Mouse (Mus musculus) kidney, embryonic 16.5 days (tissue): ENCODE results near the gene Nek8. TPM values are rescaled to one million over a fixed set of nuclear protein-coding genes. Genes with fewer than 3 reads are reported as not detected.

Experiments
- ATAC-seq: fragments of 200-750 bp; cut with Nextera tagmentation; 2 replicates; pipeline ENCODE4 v1.8.0; 2017; ENCODE audit warnings: moderate TSS enrichment; ENCODE audit not compliant: low FRiP score, low TSS enrichment
- H3K27ac ChIP-seq: fragments of 300-500 bp; sonication (generic); 2 replicates; pipeline ENCODE4 v1.5.1; 2014; ENCODE audit warnings: low read length
- H3K27me3 ChIP-seq: fragments of 300-500 bp; sonication (generic); 2 replicates; pipeline ENCODE4 v1.6.1; 2014; ENCODE audit warnings: low read length, control low read depth, mixed read lengths; ENCODE audit not compliant: insufficient read depth
- H3K36me3 ChIP-seq: fragments of 300-500 bp; sonication (generic); 2 replicates; pipeline ENCODE4 v1.6.1; 2014; ENCODE audit warnings: low read length, control low read depth, mixed read lengths; ENCODE audit not compliant: insufficient read depth
- H3K4me1 ChIP-seq: fragments of 300-500 bp; sonication (generic); 2 replicates; pipeline ENCODE4 v1.6.1; 2014; ENCODE audit warnings: low read length, control low read depth, mixed read lengths; ENCODE audit not compliant: insufficient read depth
- H3K4me2 ChIP-seq: fragments of 300-500 bp; sonication (generic); replicated peaks from 2 replicates; pipeline ENCODE4 v1.6.1; 2014; ENCODE audit warnings: low read depth, low read length
- H3K4me3 ChIP-seq: fragments of 300-500 bp; sonication (generic); 2 replicates; pipeline ENCODE4 v1.5.1; 2014; ENCODE audit warnings: mild to moderate bottlenecking, low read length
- H3K9ac ChIP-seq: fragments of 300-500 bp; sonication (generic); replicated peaks from 2 replicates; pipeline ENCODE4 v1.6.1; 2014; ENCODE audit warnings: low read length
- H3K9me3 ChIP-seq: fragments of 300-500 bp; sonication (generic); 2 replicates; pipeline ENCODE4 v1.6.1; 2016; ENCODE audit warnings: low read length, control low read depth
- WGBS: fragments of 180-500 bp; shearing (Covaris S2); extraction: QIAGEN DNeasy Blood & Tissue Kit; methylation state at CpG from one replicate; pipeline ENCODE4 v1.1.7; 2014; 5-methylcytosine and 5-hydroxymethylcytosine counted together
- polyA plus RNA-seq: library from polyadenylated mRNA; unstranded; fragments of >200 nt; fragmentation: Nextera tagmentation; extraction: Ambion mirVana; gene quantifications from 2 replicates; pipeline ENCODE4 v1.2.1, GENCODE M21; 2015

Nek8 gene
- polyA plus RNA-seq, 1 experiment from 2014 or later = 29.1 TPM

DNA sequence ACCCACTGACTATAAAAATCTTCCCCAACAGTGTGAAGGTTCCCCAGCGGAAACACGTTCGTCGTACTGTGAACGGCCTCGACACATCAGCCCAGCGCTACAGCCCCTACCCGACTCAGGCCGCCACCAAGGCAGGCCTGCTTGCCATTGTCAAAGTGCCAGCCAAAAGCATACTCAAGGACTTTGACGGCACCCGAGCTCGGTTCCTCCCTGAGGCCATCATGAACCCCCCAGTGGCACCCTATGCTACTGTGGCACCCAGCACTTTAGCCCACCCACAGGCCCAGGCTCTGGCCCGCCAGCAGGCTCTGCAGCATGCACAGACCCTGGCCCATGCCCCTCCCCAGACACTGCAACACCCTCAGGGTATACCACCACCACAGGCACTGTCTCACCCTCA is 22.7 kb downstream of the Nek8 start:
- 77% methylated on average over 13 of the region's 13 CpGs for WGBS
- no peak for ATAC-seq
- no peak overlapping the region for H3K9ac ChIP-seq

DNA sequence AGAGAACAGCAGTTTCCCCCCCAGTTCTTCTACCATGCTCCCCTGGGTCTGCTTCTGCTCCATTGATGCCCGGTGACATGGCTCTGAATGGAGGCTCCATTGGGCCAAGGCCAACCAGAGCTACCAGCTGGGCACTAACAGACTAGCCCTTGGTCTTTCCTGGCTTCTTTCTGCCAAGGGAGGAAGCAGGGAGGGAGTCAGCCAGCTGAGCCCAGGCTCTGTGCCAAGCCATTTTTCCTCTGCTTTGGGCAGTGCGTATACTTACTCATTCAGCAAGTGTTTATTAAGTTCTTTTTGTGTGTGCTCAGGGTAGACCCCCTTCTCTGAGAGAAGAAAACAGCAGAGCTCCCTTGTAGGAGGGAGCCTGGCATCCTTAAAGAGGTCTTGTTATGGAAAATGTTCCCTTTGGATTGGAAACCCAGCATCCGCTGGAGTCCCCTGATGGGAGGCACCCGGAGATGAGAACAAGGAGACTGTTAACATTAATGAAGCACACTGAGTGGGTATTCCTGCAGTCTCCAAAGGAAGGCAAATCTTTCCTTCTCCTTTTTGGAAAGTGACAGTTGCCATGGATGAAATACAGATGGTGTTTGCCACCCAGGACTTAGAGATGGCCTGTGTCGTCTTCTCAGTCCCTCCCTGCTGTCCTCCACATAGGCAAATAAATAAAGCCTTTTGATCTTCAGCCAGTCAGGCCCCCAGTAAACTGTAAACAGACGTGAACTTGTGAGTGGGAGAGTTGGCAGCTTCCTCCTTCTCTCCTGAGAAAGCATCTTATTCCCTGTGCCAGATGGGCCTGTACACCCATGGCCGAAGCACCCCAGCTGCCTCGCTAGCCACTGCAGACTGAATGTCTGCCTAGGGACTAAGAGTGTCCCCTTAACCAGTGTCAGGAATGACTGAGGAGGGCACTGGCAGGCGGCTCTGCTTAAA is 23.9 kb downstream of the Nek8 start:
- H3K27me3 ChIP-seq = no peaks in the 10 kb centered on the region
- no peak overlapping the region for H3K4me2 ChIP-seq
- H3K4me3 ChIP-seq = no peak overlapping the region
- no peak for ATAC-seq
- H3K36me3 ChIP-seq = peaks cover 34% of the 10 kb centered on the region
- no peaks in the 10 kb centered on the region for H3K9me3 ChIP-seq
- H3K27ac ChIP-seq = peak overlapping the region; percentile 43
- no peaks in the 10 kb centered on the region for H3K4me1 ChIP-seq
- no peak overlapping the region for H3K9ac ChIP-seq
- 63% methylated on average over 9 of the region's 9 CpGs for WGBS

More for the DNA sequence above, 22.7 kb downstream of the Nek8 start:
- 0 out of 2 replicates have a peak, but pooled peaks cover 1% of the 10 kb centered on the region for H3K4me1 ChIP-seq
- peaks cover 42% of the 10 kb centered on the region for H3K36me3 ChIP-seq
- no peaks in the 10 kb centered on the region for H3K27me3 ChIP-seq
- no peaks in the 10 kb centered on the region for H3K9me3 ChIP-seq
- no peak overlapping the region for H3K4me3 ChIP-seq
- H3K4me2 ChIP-seq = no peak overlapping the region
- no peak overlapping the region for H3K27ac ChIP-seq

DNA sequence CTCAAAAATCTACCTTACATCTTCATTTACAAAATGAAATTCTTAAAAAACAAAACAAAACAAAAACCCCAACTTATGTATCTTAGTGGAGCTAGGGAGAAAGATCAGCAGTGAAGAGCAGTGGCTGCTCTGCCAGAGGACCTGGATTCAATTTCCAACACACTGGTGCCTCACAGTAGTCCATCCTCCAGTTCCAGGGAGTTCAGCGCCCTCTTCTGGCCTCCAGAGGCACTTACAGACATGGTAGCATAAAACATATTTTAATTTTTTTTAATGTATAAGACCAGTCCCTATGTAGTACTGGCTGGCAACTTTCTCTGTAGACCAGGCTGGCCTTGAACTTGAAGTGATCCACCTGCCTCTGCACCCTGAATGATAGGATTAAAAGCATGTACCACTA is 25.3 kb downstream of the Nek8 start:
- Histone ChIP-seq H3K4me3 (no peak overlapping the region), H3K27me3 (no peaks in the 10 kb centered on the region), H3K4me1 (no peaks in the 10 kb centered on the region), H3K36me3 (peaks cover 31% of the 10 kb centered on the region), H3K9ac (no peak overlapping the region), H3K4me2 (no peak overlapping the region), H3K27ac (no peak overlapping the region), H3K9me3 (no peaks in the 10 kb centered on the region)
- WGBS = 24% methylated on average over 1 of the region's 1 CpGs
- ATAC-seq = no peak

- no peaks in the 10 kb centered on the region for H3K4me1 ChIP-seq
- no peak overlapping the region for H3K4me3 ChIP-seq
- ATAC-seq = no peak
- H3K4me2 ChIP-seq = no peak overlapping the region
- peaks cover 38% of the 10 kb centered on the region for H3K36me3 ChIP-seq
- no peaks in the 10 kb centered on the region for H3K27me3 ChIP-seq
- WGBS = 88% methylated on average over 6 of the region's 6 CpGs
- no peaks in the 10 kb centered on the region for H3K9me3 ChIP-seq
- no peak overlapping the region for H3K9ac ChIP-seq
- H3K27ac ChIP-seq = 0 out of 2 replicates have a peak overlapping the region, but pooled peaks have one; percentile 20
These were observed 29.6 kb downstream of the Nek8 start for GRCm38 (mm10) chr11:78146707-78147543.

GRCm38 (mm10) chr11:78146168-78146567 is 30.3 kb downstream of the Nek8 start:
- H3K4me1 ChIP-seq = no peaks in the 10 kb centered on the region
- 89% methylated on average over 5 of the region's 5 CpGs for WGBS
- no peak overlapping the region for H3K4me3 ChIP-seq
- H3K9me3 ChIP-seq = no peaks in the 10 kb centered on the region
- no peak for ATAC-seq
- no peak overlapping the region for H3K4me2 ChIP-seq
- H3K36me3 ChIP-seq = peaks cover 36% of the 10 kb centered on the region
- no peaks in the 10 kb centered on the region for H3K27me3 ChIP-seq
- H3K27ac ChIP-seq = 0 out of 2 replicates have a peak overlapping the region, but pooled peaks have one; percentile 20
- no peak overlapping the region for H3K9ac ChIP-seq

DNA sequence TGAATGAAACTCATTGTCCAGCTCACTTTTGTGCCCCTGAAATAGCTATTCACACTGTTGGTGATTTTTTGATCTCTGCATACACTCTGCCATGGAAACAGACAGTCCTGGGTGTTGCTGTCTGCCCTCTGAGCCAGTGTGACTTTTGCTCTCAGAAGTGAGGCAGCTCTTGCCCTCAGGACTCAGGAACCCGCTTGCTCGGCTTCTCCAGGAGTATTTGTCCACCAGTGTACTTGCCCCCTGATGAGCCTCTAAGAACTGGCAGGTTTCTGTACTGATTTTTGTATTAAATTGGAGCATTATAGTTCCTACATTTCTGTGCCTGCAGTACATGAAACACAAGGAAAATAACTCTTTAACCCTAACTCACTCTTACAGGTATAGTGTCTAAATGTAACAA is 33.0 kb downstream of the Nek8 start:
- no peak overlapping the region for H3K4me2 ChIP-seq
- no peaks in the 10 kb centered on the region for H3K9me3 ChIP-seq
- no peaks in the 10 kb centered on the region for H3K4me1 ChIP-seq
- H3K4me3 ChIP-seq = no peak overlapping the region
- no peak for ATAC-seq
- H3K27me3 ChIP-seq = no peaks in the 10 kb centered on the region
- H3K36me3 ChIP-seq = peaks cover 25% of the 10 kb centered on the region
- 87% methylated on average over 2 of the region's 2 CpGs for WGBS
- H3K9ac ChIP-seq = no peak overlapping the region
- H3K27ac ChIP-seq = no peak overlapping the region

- no peak for ATAC-seq
- H3K36me3 ChIP-seq = peaks cover 20% of the 10 kb centered on the region
- no peak overlapping the region for H3K27ac ChIP-seq
- WGBS = 76% methylated on average over 5 of the region's 5 CpGs
- H3K4me2 ChIP-seq = no peak overlapping the region
- H3K4me3 ChIP-seq = no peak overlapping the region
- H3K4me1 ChIP-seq = no peaks in the 10 kb centered on the region
- H3K9me3 ChIP-seq = no peaks in the 10 kb centered on the region
- H3K27me3 ChIP-seq = no peaks in the 10 kb centered on the region
- no peak overlapping the region for H3K9ac ChIP-seq
These were observed 35.8 kb downstream of the Nek8 start for GRCm38 (mm10) chr11:78140665-78141064.

DNA sequence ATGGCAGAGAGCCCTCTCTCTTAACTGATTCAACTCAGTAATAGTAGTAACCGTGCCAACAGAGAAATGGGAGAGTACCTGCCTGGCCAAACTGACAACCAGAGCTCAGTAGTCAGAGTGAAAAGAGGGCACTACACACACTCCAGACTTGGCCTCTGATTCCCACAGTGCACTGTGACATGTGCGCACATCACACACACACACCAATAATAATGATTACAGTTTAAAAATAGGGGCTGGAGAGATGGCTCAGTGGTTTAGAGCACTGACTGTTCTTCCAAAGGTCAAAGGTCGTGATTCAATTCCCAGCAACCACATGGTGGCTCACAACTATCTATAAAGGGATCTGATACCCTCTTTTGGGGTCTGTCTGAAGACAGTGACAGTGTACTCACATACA is 38.5 kb downstream of the Nek8 start:
- H3K27me3 ChIP-seq = no peaks in the 10 kb centered on the region
- ATAC-seq = no peak
- no peaks in the 10 kb centered on the region for H3K4me1 ChIP-seq
- no peak overlapping the region for H3K4me3 ChIP-seq
- H3K4me2 ChIP-seq = no peak overlapping the region
- WGBS = 83% methylated on average over 3 of the region's 3 CpGs
- no peaks in the 10 kb centered on the region for H3K36me3 ChIP-seq
- no peak overlapping the region for H3K9ac ChIP-seq
- H3K9me3 ChIP-seq = no peaks in the 10 kb centered on the region
- no peak overlapping the region for H3K27ac ChIP-seq

DNA sequence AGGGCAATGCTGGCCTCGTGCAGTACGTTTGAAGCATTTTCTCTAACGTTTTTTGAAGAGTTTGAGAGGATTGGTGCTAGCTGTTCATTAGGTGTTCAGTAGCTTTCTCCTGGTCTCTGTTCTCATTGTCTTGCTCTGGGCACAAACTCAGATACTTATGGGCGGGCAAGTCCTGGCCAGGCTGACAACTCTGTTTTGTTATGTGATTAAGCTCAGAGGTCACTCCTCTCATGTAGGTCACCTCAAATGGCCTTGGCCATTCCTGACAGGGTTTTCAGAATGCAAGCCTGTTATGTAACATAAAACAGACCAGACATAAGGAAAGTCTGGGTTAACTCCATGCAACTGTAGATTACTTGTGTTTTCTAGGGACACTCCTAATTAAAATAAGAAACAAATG is 38.9 kb downstream of the Nek8 start:
- no peak for ATAC-seq
- H3K27ac ChIP-seq = no peak overlapping the region
- H3K9ac ChIP-seq = no peak overlapping the region
- H3K27me3 ChIP-seq = no peaks in the 10 kb centered on the region
- H3K9me3 ChIP-seq = no peaks in the 10 kb centered on the region
- H3K4me1 ChIP-seq = no peaks in the 10 kb centered on the region
- H3K36me3 ChIP-seq = no peaks in the 10 kb centered on the region
- H3K4me3 ChIP-seq = no peak overlapping the region
- 86% methylated on average over 4 of the region's 4 CpGs for WGBS
- no peak overlapping the region for H3K4me2 ChIP-seq
